Mouse (Mus musculus): ENCODE measurements at regions not wholly inside any gene's neighbourhood (a gene's known extent, or its start where the extent isn't known, plus 50 kb on each side); places are given as distances from the start of the nearest gene placed in this dataset.

GRCm38 (mm10) chr3:21973681-21974080, 102.8 kb upstream of the Tbl1xr1 start:
- DNase-seq: no peak

- DNase-seq: no peak
These were observed 101.7 kb upstream of the Tbl1xr1 start for GRCm38 (mm10) chr3:21974766-21975165.

GRCm38 (mm10) chr3:21977775-21978174, 98.7 kb upstream of the Tbl1xr1 start:
- DNase-seq: no peak

- no peak for DNase-seq
These were observed 93.5 kb upstream of the Tbl1xr1 start for GRCm38 (mm10) chr3:21982991-21983390.

- no peak for DNase-seq
These were observed 92.3 kb upstream of the Tbl1xr1 start for GRCm38 (mm10) chr3:21983993-21984725.

GRCm38 (mm10) chr3:21984807-21985206, 91.6 kb upstream of the Tbl1xr1 start:
- no peak for DNase-seq

- peak; percentile 35 to 64 for DNase-seq
These were observed 90.1 kb upstream of the Tbl1xr1 start for GRCm38 (mm10) chr3:21986164-21986892.

GRCm38 (mm10) chr3:21986893-21987250, 89.6 kb upstream of the Tbl1xr1 start:
- DNase-seq: no peak

GRCm38 (mm10) chr3:21987455-21988009, 88.9 kb upstream of the Tbl1xr1 start:
- DNase-seq: no peak

GRCm38 (mm10) chr3:21988010-21988531, 88.4 kb upstream of the Tbl1xr1 start:
- no peak for DNase-seq

- no peak for DNase-seq
These were observed 85.9 kb upstream of the Tbl1xr1 start for GRCm38 (mm10) chr3:21990526-21990925.

GRCm38 (mm10) chr3:21991681-21992152, 84.7 kb upstream of the Tbl1xr1 start:
- peak in 1 of 2 experiments; percentile 10 for DNase-seq

- no peak for DNase-seq
These were observed 84.2 kb upstream of the Tbl1xr1 start for GRCm38 (mm10) chr3:21992203-21992602.

GRCm38 (mm10) chr3:21993961-21994360, 82.5 kb upstream of the Tbl1xr1 start:
- no peak for DNase-seq

GRCm38 (mm10) chr3:21995566-21996391, 80.7 kb upstream of the Tbl1xr1 start:
- peak in 1 of 2 experiments; percentile 5 for DNase-seq

GRCm38 (mm10) chr3:21997387-21997786, 79.1 kb upstream of the Tbl1xr1 start:
- no peak for DNase-seq

GRCm38 (mm10) chr3:22005456-22005855, 71.0 kb upstream of the Tbl1xr1 start:
- no peak for DNase-seq

GRCm38 (mm10) chr3:22006113-22006512, 70.3 kb upstream of the Tbl1xr1 start:
- no peak for DNase-seq

- no peak for DNase-seq
These were observed 69.8 kb upstream of the Tbl1xr1 start for GRCm38 (mm10) chr3:22006651-22007050.

GRCm38 (mm10) chr3:22007736-22008135, 68.7 kb upstream of the Tbl1xr1 start:
- DNase-seq: no peak

GRCm38 (mm10) chr3:22008432-22008831, 68.0 kb upstream of the Tbl1xr1 start:
- DNase-seq: no peak

GRCm38 (mm10) chr3:22009898-22010699, 66.4 kb upstream of the Tbl1xr1 start:
- DNase-seq: no peak
